Mouse (Mus musculus) testis, adult 2 months (tissue): ENCODE data around the gene Gm37240. TPM values are rescaled to one million over a fixed set of nuclear protein-coding genes. Genes with fewer than 3 reads are reported as not detected.
A peak's percentile ranks its signal among the peaks of the same experiment; 100 is the strongest.

Source experiments
- H3K27ac ChIP-seq: fragments of 200-500 bp; 2 replicates; pipeline ENCODE4 v1.5.1; 2012; ENCODE audit warnings: low read depth, low read length; ENCODE audit not compliant: control insufficient read depth, insufficient read depth
- H3K27me3 ChIP-seq: fragments of 200-500 bp; 2 replicates; pipeline ENCODE4 v1.6.1; 2012; ENCODE audit warnings: mild to moderate bottlenecking, low read length, moderate library complexity; ENCODE audit not compliant: control insufficient read depth, insufficient read depth
- H3K36me3 ChIP-seq: fragments of 200-500 bp; 2 replicates; pipeline ENCODE4 v1.6.1; 2012; ENCODE audit warnings: mild to moderate bottlenecking, low read length; ENCODE audit not compliant: control insufficient read depth, insufficient read depth
- H3K4me1 ChIP-seq: fragments of 200-500 bp; 2 replicates; pipeline ENCODE4 v1.6.1; 2012; ENCODE audit warnings: low read length; ENCODE audit not compliant: control insufficient read depth, insufficient read depth
- H3K4me3 ChIP-seq: fragments of 200-500 bp; 2 replicates; pipeline ENCODE4 v1.5.1; 2012; ENCODE audit warnings: low read depth, mild to moderate bottlenecking, low read length, moderate library complexity, mixed read lengths; ENCODE audit not compliant: control insufficient read depth
- CTCF ChIP-seq: fragments of 200-500 bp; IDR thresholded peaks from 2 replicates; pipeline ENCODE4 v1.5.1; 2012; ENCODE audit warnings: low read depth, mild to moderate bottlenecking, inconsistent platforms, low read length, moderate library complexity; ENCODE audit not compliant: control insufficient read depth, insufficient read depth, insufficient replicate concordance
- POLR2A ChIP-seq: fragments of 200-500 bp; IDR thresholded peaks from 2 replicates; pipeline ENCODE4 v1.6.1; 2012; ENCODE audit warnings: low read depth, mild to moderate bottlenecking, inconsistent platforms, low read length, moderate library complexity; ENCODE audit not compliant: control insufficient read depth
- polyA plus RNA-seq: library from polyadenylated mRNA; depleted of rRNA; stranded (reverse); fragments of >200 nt; gene quantifications from 2 replicates; pipeline ENCODE4 v1.2.3, GENCODE M21; 2012

The Gm37240 gene
- polyA plus RNA-seq, 1 experiment = not detected

GRCm38 (mm10) chr3:85196591-85196990 is 690.7 kb downstream of the Gm37240 start:
- no peak for TF ChIP-seq POLR2A
- TF ChIP-seq CTCF = no peak
- H3K27ac ChIP-seq = no peak overlapping the region
- H3K27me3 ChIP-seq = no peaks in the 10 kb centered on the region
- peaks cover 4% of the 10 kb centered on the region for H3K4me1 ChIP-seq
- H3K4me3 ChIP-seq = no peak overlapping the region
- H3K36me3 ChIP-seq = no peaks in the 10 kb centered on the region

GRCm38 (mm10) chr3:85195068-85195481 is 692.2 kb downstream of the Gm37240 start:
- TF ChIP-seq CTCF = no peak
- peak; percentile 33; the same call in 1 of the 2 replicates for TF ChIP-seq POLR2A
- Histone ChIP-seq H3K36me3 (no peaks in the 10 kb centered on the region), H3K27me3 (no peaks in the 10 kb centered on the region), H3K4me1 (peaks cover 4% of the 10 kb centered on the region), H3K4me3 (peak overlapping the region; percentile 78), H3K27ac (peak overlapping the region; percentile 85)

- H3K4me3 ChIP-seq = no peak overlapping the region
- no peak overlapping the region for H3K27ac ChIP-seq
- no peaks in the 10 kb centered on the region for H3K36me3 ChIP-seq
- H3K27me3 ChIP-seq = no peaks in the 10 kb centered on the region; the same call in 1 of the 2 replicates
- no peak for TF ChIP-seq CTCF
- TF ChIP-seq POLR2A = no peak
- H3K4me1 ChIP-seq = peaks cover 9% of the 10 kb centered on the region
Observed at GRCm38 (mm10) chr3:85189791-85190190, 697.5 kb downstream of the Gm37240 start.

- peaks cover 9% of the 10 kb centered on the region for H3K4me1 ChIP-seq
- TF ChIP-seq POLR2A (no peak), CTCF (no peak)
- H3K27ac ChIP-seq = no peak overlapping the region
- H3K27me3 ChIP-seq = no peaks in the 10 kb centered on the region; the same call in 1 of the 2 replicates
- no peak overlapping the region for H3K4me3 ChIP-seq
- H3K36me3 ChIP-seq = no peaks in the 10 kb centered on the region
Observed at GRCm38 (mm10) chr3:85188364-85188763, 699.0 kb downstream of the Gm37240 start.

GRCm38 (mm10) chr3:85186661-85187076 is 700.6 kb downstream of the Gm37240 start:
- peak overlapping the region; percentile 37 for H3K4me3 ChIP-seq
- peaks cover 9% of the 10 kb centered on the region for H3K4me1 ChIP-seq
- no peaks in the 10 kb centered on the region; the same call in 1 of the 2 replicates for H3K27me3 ChIP-seq

GRCm38 (mm10) chr3:85185827-85186226 is 701.5 kb downstream of the Gm37240 start:
- no peaks in the 10 kb centered on the region; the same call in 1 of the 2 replicates for H3K27me3 ChIP-seq
- TF ChIP-seq CTCF (no peak), POLR2A (no peak)
- no peaks in the 10 kb centered on the region for H3K36me3 ChIP-seq
- H3K27ac ChIP-seq = no peak overlapping the region
- H3K4me1 ChIP-seq = peaks cover 9% of the 10 kb centered on the region
- no peak overlapping the region for H3K4me3 ChIP-seq

More at GRCm38 (mm10) chr3:85186661-85187076, 700.6 kb downstream of the Gm37240 start:
- Histone ChIP-seq H3K36me3 (no peaks in the 10 kb centered on the region), H3K27ac (no peak overlapping the region)
- TF ChIP-seq CTCF (no peak), POLR2A (no peak)

- Histone ChIP-seq H3K27ac (no peak overlapping the region), H3K4me1 (peaks cover 9% of the 10 kb centered on the region), H3K4me3 (no peak overlapping the region), H3K36me3 (no peaks in the 10 kb centered on the region), H3K27me3 (no peaks in the 10 kb centered on the region; the same call in 1 of the 2 replicates)
- TF ChIP-seq POLR2A = no peak
- no peak for TF ChIP-seq CTCF
Observed at GRCm38 (mm10) chr3:85184916-85185315, 702.4 kb downstream of the Gm37240 start.
